Mouse (Mus musculus): ENCODE results near the gene Gm10234. TPM values are rescaled to one million over a fixed set of nuclear protein-coding genes. Genes with fewer than 3 reads are reported as not detected.

The Gm10234 gene
- polyA plus RNA-seq (2014; fragmentation: Illumina TruSeq; extraction: RNeasy Lipid Tissue Mini Kit (QIAGEN cat#74804); ENCODE audit: low read depth, low replicate concordance) = not detected

GRCm38 (mm10) chr6:95321812-95322211, at the start of gene Gm10234:
TSS of gene Gm10234 (plus strand) at chr6:95322112.

Other genes starting within 250 kb of the Gm10234 start
- 6.7 TPM for gene Kbtbd8, start 204.9 kb upstream of the Gm10234 start, polyA plus RNA-seq (2014; fragmentation: Illumina TruSeq; extraction: RNeasy Lipid Tissue Mini Kit (QIAGEN cat#74804); ENCODE audit: low read depth, low replicate concordance)